Mouse (Mus musculus): Measurements from ENCODE around the gene Dusp18.

Gene Dusp18

GRCm38 (mm10) chr11:3894406-3895281, at the start of gene Dusp18, which contains the start of gene 4921536K21Rik:
Gene Dusp18 (plus strand): TSS chr11:3895240.
Gene 4921536K21Rik (minus strand): TSS chr11:3895098.
- DNase-seq (ENCODE audit: low spot score in 2 of 2) = peak; percentile 78 to 85

- DNase-seq (ENCODE audit: low spot score in 2 of 2) = no peak
These were observed 48.7 kb upstream of the Dusp18 start for GRCm38 (mm10) chr11:3846351-3846750.

- DNase-seq (ENCODE audit: low spot score in 2 of 2) = no peak
These were observed 45.3 kb upstream of the Dusp18 start for GRCm38 (mm10) chr11:3849469-3850314.

- no peak for DNase-seq (ENCODE audit: low spot score in 2 of 2)
These were observed 44.8 kb upstream of the Dusp18 start for GRCm38 (mm10) chr11:3850315-3850614.

GRCm38 (mm10) chr11:3850746-3851277, 44.2 kb upstream of the Dusp18 start:
- DNase-seq (ENCODE audit: low spot score in 2 of 2) = no peak

- DNase-seq (ENCODE audit: low spot score in 2 of 2) = no peak
These were observed 43.2 kb upstream of the Dusp18 start for GRCm38 (mm10) chr11:3851872-3852271.

- DNase-seq (ENCODE audit: low spot score in 2 of 2) = no peak
These were observed 42.0 kb upstream of the Dusp18 start for GRCm38 (mm10) chr11:3853031-3853430.

GRCm38 (mm10) chr11:3853481-3854034, 41.5 kb upstream of the Dusp18 start:
- DNase-seq (ENCODE audit: low spot score in 2 of 2) = no peak

- no peak for DNase-seq (ENCODE audit: low spot score in 2 of 2)
These were observed 40.9 kb upstream of the Dusp18 start for GRCm38 (mm10) chr11:3854156-3854555.

GRCm38 (mm10) chr11:3855846-3856245, 39.2 kb upstream of the Dusp18 start:
- DNase-seq (ENCODE audit: low spot score in 2 of 2) = no peak

- no peak for DNase-seq (ENCODE audit: low spot score in 2 of 2)
These were observed 37.1 kb upstream of the Dusp18 start for GRCm38 (mm10) chr11:3857902-3858301.

- DNase-seq (ENCODE audit: low spot score in 2 of 2) = no peak
These were observed 35.3 kb upstream of the Dusp18 start for GRCm38 (mm10) chr11:3859778-3860177.

- DNase-seq (ENCODE audit: low spot score in 2 of 2) = no peak
These were observed 34.7 kb upstream of the Dusp18 start for GRCm38 (mm10) chr11:3860361-3860760.

GRCm38 (mm10) chr11:3862661-3863453, 32.2 kb upstream of the Dusp18 start:
- DNase-seq (ENCODE audit: low spot score in 2 of 2) = no peak

GRCm38 (mm10) chr11:3863454-3864112, 31.5 kb upstream of the Dusp18 start, which contains the start of gene Osbp2:
Gene Osbp2 (minus strand): TSS chr11:3863903.
- peak; percentile 52 to 80 for DNase-seq (ENCODE audit: low spot score in 2 of 2)

- no peak for DNase-seq (ENCODE audit: low spot score in 2 of 2)
These were observed 30.7 kb upstream of the Dusp18 start for GRCm38 (mm10) chr11:3864343-3864742.

- no peak for DNase-seq (ENCODE audit: low spot score in 2 of 2)
These were observed 18.6 kb upstream of the Dusp18 start for GRCm38 (mm10) chr11:3876419-3876818.

GRCm38 (mm10) chr11:3878660-3879059, 16.4 kb upstream of the Dusp18 start:
- no peak for DNase-seq (ENCODE audit: low spot score in 2 of 2)

- DNase-seq (ENCODE audit: low spot score in 2 of 2) = peak; percentile 51 to 85
These were observed 15.2 kb upstream of the Dusp18 start for GRCm38 (mm10) chr11:3879836-3880235.

- DNase-seq (ENCODE audit: low spot score in 2 of 2) = no peak
These were observed 11.3 kb upstream of the Dusp18 start for GRCm38 (mm10) chr11:3883711-3884110.

GRCm38 (mm10) chr11:3887331-3887730, 7.7 kb upstream of the Dusp18 start:
- no peak for DNase-seq (ENCODE audit: low spot score in 2 of 2)

Measured in spleen, postnatal 4 days (tissue).